Mouse (Mus musculus): ENCODE results near the gene Sp100. TPM values are rescaled to one million over a fixed set of nuclear protein-coding genes. Genes with fewer than 3 reads are reported as not detected.

Sp100 gene
- polyA plus RNA-seq, 1 experiment from 2014 or later, result 1.8 TPM

DNA sequence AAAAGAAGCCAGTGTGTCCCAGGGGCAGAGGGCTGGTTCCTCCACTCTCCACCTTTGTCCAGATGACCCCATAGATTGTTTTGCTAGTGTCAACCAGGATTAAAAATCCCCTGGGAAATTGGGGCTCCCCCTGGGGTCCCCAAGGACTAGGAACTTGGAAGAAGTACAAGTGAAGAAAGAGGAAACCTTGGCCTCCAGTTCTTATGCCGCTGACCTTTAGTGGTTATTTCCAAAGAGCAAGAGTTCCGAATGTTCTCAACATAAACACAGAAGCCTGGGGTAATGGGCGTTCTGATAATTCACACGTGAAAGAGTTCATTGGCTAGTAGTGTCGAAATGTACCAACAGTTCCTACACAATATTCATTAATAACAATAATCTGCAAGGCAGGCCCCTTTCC lies 96.7 kb downstream of the Sp100 start:
- WGBS, result 80% methylated on average over 5 of the region's 5 CpGs
- Histone ChIP-seq H3K9me3 (ENCODE audit: control insufficient read depth, low read length) (no peaks in the 10 kb centered on the region), H3K4me1 (replicated peaks; ENCODE audit: control insufficient read depth, insufficient read depth, low read length) (0 out of 2 replicates have a peak, but pooled peaks cover 2% of the 10 kb centered on the region), H3K27me3 (replicated peaks; ENCODE audit: control insufficient read depth, insufficient read depth, low read length) (no peaks in the 10 kb centered on the region), H3K27ac (ENCODE audit: low read depth) (no peak overlapping the region), H3K9ac (ENCODE audit: low read length) (no peak overlapping the region), H3K36me3 (ENCODE audit: control insufficient read depth, insufficient read depth, low read length) (no peaks in the 10 kb centered on the region), H3K4me2 (ENCODE audit: low read length) (no peak overlapping the region), H3K4me3 (ENCODE audit: low read depth, low read length) (no peak overlapping the region)
- ATAC-seq (replicated peaks; ENCODE audit: low FRiP score, low TSS enrichment, low read depth), result no peak
- DNase-seq (ENCODE audit: low spot score), result no peak

DNA sequence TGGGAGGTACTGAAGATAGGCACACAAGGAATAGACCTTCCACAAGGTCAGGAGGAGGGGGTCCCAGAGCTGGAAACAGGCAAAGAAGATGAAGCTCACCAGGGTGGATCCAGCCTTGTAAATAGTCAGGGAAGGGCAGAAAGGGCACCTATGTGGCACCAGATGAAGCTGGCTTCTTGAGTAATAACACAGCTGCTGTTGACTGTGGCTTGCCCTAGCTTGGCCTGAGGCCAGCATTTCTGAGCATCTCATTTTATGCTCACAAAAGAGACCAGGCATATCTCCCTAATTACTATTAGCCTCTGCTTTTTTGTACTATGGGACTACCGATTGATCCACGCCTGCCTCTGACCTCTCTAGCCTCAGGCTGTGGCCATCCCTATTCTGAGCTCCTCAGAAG lies 100.0 kb downstream of the Sp100 start:
- H3K36me3 ChIP-seq (ENCODE audit: control insufficient read depth, insufficient read depth, low read length), result no peaks in the 10 kb centered on the region
- DNase-seq (ENCODE audit: low spot score), result no peak
- 82% methylated on average over 2 of the region's 2 CpGs for WGBS
- no peak overlapping the region for H3K9ac ChIP-seq (ENCODE audit: low read length)
- no peak overlapping the region for H3K4me2 ChIP-seq (ENCODE audit: low read length)
- H3K27ac ChIP-seq (ENCODE audit: low read depth), result no peak overlapping the region
- ATAC-seq (replicated peaks; ENCODE audit: low FRiP score, low TSS enrichment, low read depth), result no peak
- H3K4me3 ChIP-seq (ENCODE audit: low read depth, low read length), result no peak overlapping the region
- H3K27me3 ChIP-seq (replicated peaks; ENCODE audit: control insufficient read depth, insufficient read depth, low read length), result no peaks in the 10 kb centered on the region
- no peaks in the 10 kb centered on the region for H3K9me3 ChIP-seq (ENCODE audit: control insufficient read depth, low read length)
- 0 out of 2 replicates have a peak, but pooled peaks cover 2% of the 10 kb centered on the region for H3K4me1 ChIP-seq (replicated peaks; ENCODE audit: control insufficient read depth, insufficient read depth, low read length)

DNA sequence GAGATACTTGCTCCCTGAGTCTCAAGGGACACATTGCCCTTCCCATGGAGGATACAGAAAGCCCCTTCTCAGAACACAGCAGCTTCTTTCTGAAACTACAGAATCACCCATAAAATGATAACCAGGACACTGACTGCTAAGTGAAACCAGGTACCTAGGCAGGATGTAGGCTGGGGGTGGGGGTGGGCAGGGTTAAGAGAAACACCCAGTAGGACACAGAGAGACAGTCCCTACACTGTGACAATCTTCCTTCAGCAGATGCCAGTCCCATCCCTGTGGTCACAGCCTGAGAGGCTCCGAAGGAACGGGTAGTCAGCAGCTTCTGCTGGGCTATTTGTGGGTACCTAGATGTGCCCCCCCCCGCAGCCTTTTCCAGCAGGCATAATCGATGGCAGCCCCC lies 100.9 kb downstream of the Sp100 start:
- H3K27me3 ChIP-seq (replicated peaks; ENCODE audit: control insufficient read depth, insufficient read depth, low read length), result no peaks in the 10 kb centered on the region
- no peak for ATAC-seq (replicated peaks; ENCODE audit: low FRiP score, low TSS enrichment, low read depth)
- 78% methylated on average over 4 of the region's 4 CpGs for WGBS

DNA sequence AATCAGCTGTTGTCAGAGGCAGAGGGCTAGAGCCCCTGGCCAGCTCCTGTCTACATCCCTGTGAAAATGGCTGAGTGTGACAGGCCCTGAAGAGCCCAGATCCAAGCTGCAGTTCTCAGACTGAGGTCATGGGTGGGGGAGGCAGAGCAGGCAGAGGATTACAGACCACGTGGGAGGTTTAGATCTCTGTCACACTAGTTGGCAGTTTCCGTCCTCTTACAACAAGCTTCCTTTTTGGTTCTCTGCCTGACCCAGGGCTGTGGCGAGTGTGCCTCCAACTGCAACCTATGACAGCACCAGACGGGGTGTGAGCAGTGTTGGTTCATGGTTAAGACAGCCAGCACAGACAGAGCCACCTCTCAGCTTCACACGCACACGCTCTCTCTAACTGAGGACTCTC lies 101.7 kb downstream of the Sp100 start:
- Histone ChIP-seq H3K27me3 (replicated peaks; ENCODE audit: control insufficient read depth, insufficient read depth, low read length) (no peaks in the 10 kb centered on the region), H3K27ac (ENCODE audit: low read depth) (no peak overlapping the region), H3K9ac (ENCODE audit: low read length) (no peak overlapping the region), H3K9me3 (ENCODE audit: control insufficient read depth, low read length) (no peaks in the 10 kb centered on the region), H3K36me3 (ENCODE audit: control insufficient read depth, insufficient read depth, low read length) (no peaks in the 10 kb centered on the region), H3K4me2 (ENCODE audit: low read length) (no peak overlapping the region), H3K4me3 (ENCODE audit: low read depth, low read length) (no peak overlapping the region), H3K4me1 (replicated peaks; ENCODE audit: control insufficient read depth, insufficient read depth, low read length) (0 out of 2 replicates have a peak, but pooled peaks cover 2% of the 10 kb centered on the region)
- DNase-seq (ENCODE audit: low spot score) (no peak), ATAC-seq (replicated peaks; ENCODE audit: low FRiP score, low TSS enrichment, low read depth) (no peak)
- WGBS, result 49% methylated on average over 6 of the region's 6 CpGs

More for the DNA sequence above, 100.9 kb downstream of the Sp100 start:
- Histone ChIP-seq H3K9me3 (ENCODE audit: control insufficient read depth, low read length) (no peaks in the 10 kb centered on the region), H3K9ac (ENCODE audit: low read length) (no peak overlapping the region), H3K4me3 (ENCODE audit: low read depth, low read length) (no peak overlapping the region), H3K4me2 (ENCODE audit: low read length) (no peak overlapping the region), H3K27ac (ENCODE audit: low read depth) (no peak overlapping the region), H3K36me3 (ENCODE audit: control insufficient read depth, insufficient read depth, low read length) (no peaks in the 10 kb centered on the region), H3K4me1 (replicated peaks; ENCODE audit: control insufficient read depth, insufficient read depth, low read length) (0 out of 2 replicates have a peak, but pooled peaks cover 2% of the 10 kb centered on the region)
- DNase-seq (ENCODE audit: low spot score), result no peak

DNA sequence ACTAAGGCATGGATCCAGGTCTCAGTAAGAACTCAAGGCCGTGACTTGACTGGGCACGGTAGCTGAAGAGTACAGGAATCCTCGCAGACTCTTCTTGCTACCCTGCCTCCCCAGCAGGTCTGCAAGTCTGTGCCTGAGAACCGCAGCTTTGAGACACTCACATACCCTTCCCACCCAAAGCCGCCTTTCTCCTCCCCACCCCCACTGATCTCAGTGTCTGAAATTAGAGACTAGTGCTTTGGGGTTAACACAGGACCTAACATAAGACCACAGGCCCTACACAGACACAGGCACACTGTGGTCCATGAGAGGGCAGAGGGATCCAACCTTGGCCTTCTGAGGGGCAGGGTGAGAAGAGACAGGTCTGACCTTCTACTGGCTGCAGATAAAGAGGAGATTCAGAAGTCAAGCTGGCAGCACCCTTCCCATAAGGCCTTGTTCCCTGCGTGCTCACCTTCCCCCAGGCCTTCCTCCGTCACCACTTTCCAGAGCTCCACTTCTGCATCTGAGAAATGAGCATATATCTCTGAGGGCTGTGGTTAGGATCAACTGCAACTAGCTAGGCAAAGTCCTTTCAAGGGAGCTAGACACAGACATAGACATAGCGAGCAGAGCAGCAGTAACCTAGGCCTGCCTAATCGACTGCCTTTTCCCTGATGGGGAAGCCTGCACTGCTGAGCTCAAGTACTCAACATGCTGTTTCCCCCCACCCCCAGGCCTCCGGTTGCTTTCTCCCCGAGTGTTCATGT lies 102.3 kb downstream of the Sp100 start:
- Histone ChIP-seq H3K9ac (ENCODE audit: low read length) (no peak overlapping the region), H3K27ac (ENCODE audit: low read depth) (no peak overlapping the region), H3K9me3 (ENCODE audit: control insufficient read depth, low read length) (no peaks in the 10 kb centered on the region), H3K4me3 (ENCODE audit: low read depth, low read length) (no peak overlapping the region), H3K4me1 (replicated peaks; ENCODE audit: control insufficient read depth, insufficient read depth, low read length) (0 out of 2 replicates have a peak, but pooled peaks cover 2% of the 10 kb centered on the region), H3K4me2 (ENCODE audit: low read length) (no peak overlapping the region), H3K36me3 (ENCODE audit: control insufficient read depth, insufficient read depth, low read length) (no peaks in the 10 kb centered on the region), H3K27me3 (replicated peaks; ENCODE audit: control insufficient read depth, insufficient read depth, low read length) (no peaks in the 10 kb centered on the region)
- WGBS, result 80% methylated on average over 11 of the region's 11 CpGs
- DNase-seq (ENCODE audit: low spot score), result no peak
- ATAC-seq (replicated peaks; ENCODE audit: low FRiP score, low TSS enrichment, low read depth), result no peak

DNA sequence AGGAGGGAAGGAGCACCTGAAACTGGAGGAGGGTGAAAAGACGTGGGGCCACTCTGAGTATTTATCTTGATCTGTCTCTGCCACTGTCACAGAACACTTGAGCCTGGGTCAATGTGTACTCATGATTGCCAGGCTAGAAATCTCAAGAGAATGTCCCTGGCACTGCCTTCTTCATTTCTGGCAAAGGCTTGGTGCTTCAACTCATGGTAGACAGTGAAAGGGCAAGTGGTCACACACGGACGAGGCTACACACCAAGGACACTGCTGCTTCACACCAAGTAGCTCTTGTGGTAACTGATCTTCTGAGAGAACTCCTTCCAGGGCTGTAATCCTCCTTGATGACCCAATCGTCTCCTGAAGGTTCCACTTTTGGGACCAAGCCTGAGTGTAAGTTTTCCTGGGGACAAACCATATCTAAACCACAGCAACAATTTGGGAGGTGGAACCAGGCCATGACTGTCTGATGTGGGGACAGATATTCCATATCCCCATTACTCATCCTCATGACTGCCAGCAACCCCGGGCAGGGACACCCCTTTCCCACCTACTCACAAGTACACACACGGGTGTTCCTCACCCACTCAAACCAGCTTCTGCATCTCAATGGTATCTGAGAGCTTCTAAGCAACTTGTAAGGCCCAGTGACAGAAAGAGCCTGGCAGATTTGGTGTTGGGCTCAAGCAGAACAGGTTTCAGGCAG lies 107.9 kb downstream of the Sp100 start:
- DNase-seq (ENCODE audit: low spot score) (no peak), ATAC-seq (replicated peaks; ENCODE audit: low FRiP score, low TSS enrichment, low read depth) (no peak)
- H3K4me2 ChIP-seq (ENCODE audit: low read length), result no peak overlapping the region
- no peak overlapping the region for H3K27ac ChIP-seq (ENCODE audit: low read depth)
- H3K4me3 ChIP-seq (ENCODE audit: low read depth, low read length), result no peak overlapping the region
- H3K36me3 ChIP-seq (ENCODE audit: control insufficient read depth, insufficient read depth, low read length), result no peaks in the 10 kb centered on the region
- H3K9me3 ChIP-seq (ENCODE audit: control insufficient read depth, low read length), result no peaks in the 10 kb centered on the region
- H3K27me3 ChIP-seq (replicated peaks; ENCODE audit: control insufficient read depth, insufficient read depth, low read length), result no peaks in the 10 kb centered on the region
- no peak overlapping the region for H3K9ac ChIP-seq (ENCODE audit: low read length)
- WGBS, result 83% methylated on average over 6 of the region's 6 CpGs
- H3K4me1 ChIP-seq (replicated peaks; ENCODE audit: control insufficient read depth, insufficient read depth, low read length), result no peaks in the 10 kb centered on the region

DNA sequence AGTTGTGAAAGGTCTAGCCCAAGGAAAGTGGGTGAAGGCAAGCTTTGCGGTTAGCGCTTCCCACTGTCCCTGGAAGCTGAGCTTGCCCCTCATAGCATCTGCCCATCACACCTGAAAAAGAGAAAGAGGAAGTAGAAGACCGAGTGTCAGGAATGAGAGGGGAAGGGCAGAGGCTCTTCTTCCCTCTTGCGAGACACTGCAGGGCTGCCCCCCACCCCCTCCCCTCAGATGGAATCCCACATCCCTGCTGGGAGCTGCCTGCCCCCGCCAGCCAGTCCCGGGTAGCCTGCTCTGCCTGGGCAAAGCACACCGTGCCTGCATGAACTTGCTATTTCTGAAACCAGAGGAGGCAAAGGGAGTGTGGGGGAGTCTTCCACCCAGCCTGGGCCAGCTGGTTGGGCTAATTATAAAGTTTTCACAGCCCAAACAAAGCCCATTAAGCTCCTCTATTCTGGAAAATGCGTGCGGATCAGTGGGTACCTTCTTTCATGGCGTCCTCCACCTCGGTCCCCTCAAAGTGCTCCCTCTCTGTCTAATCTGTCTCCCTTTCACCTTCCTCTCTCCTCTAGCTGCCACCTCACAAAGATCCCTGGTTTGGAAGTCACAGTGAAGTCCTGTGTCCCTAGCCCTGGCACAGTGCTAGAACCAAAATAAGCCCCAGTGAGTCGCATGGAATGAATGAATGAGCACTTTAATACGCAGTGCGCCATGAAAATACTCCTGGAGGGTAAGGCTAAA lies 108.6 kb downstream of the Sp100 start:
- 0 out of 2 replicates have a peak overlapping the region, but pooled peaks have one; percentile 4 for H3K4me2 ChIP-seq (ENCODE audit: low read length)
- H3K9me3 ChIP-seq (ENCODE audit: control insufficient read depth, low read length), result no peaks in the 10 kb centered on the region
- ATAC-seq (replicated peaks; ENCODE audit: low FRiP score, low TSS enrichment, low read depth) (no peak), DNase-seq (ENCODE audit: low spot score) (no peak)
- 28% methylated on average over 14 of the region's 14 CpGs for WGBS
- no peak overlapping the region for H3K27ac ChIP-seq (ENCODE audit: low read depth)
- H3K4me1 ChIP-seq (replicated peaks; ENCODE audit: control insufficient read depth, insufficient read depth, low read length), result no peaks in the 10 kb centered on the region
- no peak overlapping the region for H3K4me3 ChIP-seq (ENCODE audit: low read depth, low read length)
- no peaks in the 10 kb centered on the region for H3K27me3 ChIP-seq (replicated peaks; ENCODE audit: control insufficient read depth, insufficient read depth, low read length)
- no peaks in the 10 kb centered on the region for H3K36me3 ChIP-seq (ENCODE audit: control insufficient read depth, insufficient read depth, low read length)
- no peak overlapping the region for H3K9ac ChIP-seq (ENCODE audit: low read length)

DNA sequence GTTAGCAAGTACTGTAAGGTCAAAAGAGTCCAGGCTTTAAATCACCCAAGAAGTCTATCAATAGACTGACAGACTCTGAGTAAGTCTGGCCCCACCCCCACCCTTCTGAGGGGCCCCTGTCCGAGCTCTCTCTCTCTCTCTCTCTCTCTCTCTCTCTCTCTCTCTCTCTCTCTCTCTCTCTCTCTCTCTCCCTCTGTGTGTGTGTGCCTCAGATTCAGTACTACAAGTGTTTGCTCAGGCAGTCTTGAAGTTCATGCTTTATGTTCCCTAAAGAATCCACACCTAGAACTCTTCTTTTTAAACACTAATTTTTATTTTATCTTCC lies 109.1 kb downstream of the Sp100 start:
- 6% methylated on average over 1 of the region's 1 CpGs for WGBS
- Histone ChIP-seq H3K4me2 (ENCODE audit: low read length) (no peak overlapping the region), H3K36me3 (ENCODE audit: control insufficient read depth, insufficient read depth, low read length) (no peaks in the 10 kb centered on the region), H3K27ac (ENCODE audit: low read depth) (no peak overlapping the region), H3K4me3 (ENCODE audit: low read depth, low read length) (no peak overlapping the region), H3K27me3 (replicated peaks; ENCODE audit: control insufficient read depth, insufficient read depth, low read length) (no peaks in the 10 kb centered on the region), H3K9ac (ENCODE audit: low read length) (no peak overlapping the region), H3K9me3 (ENCODE audit: control insufficient read depth, low read length) (no peaks in the 10 kb centered on the region), H3K4me1 (replicated peaks; ENCODE audit: control insufficient read depth, insufficient read depth, low read length) (no peaks in the 10 kb centered on the region)
- ATAC-seq (replicated peaks; ENCODE audit: low FRiP score, low TSS enrichment, low read depth) (no peak), DNase-seq (ENCODE audit: low spot score) (no peak)

Data from intestine, embryonic 14.5 days (tissue).